Comparison of ENCODE assay signal across 8 mouse cellular contexts in the genomic region with DNA sequence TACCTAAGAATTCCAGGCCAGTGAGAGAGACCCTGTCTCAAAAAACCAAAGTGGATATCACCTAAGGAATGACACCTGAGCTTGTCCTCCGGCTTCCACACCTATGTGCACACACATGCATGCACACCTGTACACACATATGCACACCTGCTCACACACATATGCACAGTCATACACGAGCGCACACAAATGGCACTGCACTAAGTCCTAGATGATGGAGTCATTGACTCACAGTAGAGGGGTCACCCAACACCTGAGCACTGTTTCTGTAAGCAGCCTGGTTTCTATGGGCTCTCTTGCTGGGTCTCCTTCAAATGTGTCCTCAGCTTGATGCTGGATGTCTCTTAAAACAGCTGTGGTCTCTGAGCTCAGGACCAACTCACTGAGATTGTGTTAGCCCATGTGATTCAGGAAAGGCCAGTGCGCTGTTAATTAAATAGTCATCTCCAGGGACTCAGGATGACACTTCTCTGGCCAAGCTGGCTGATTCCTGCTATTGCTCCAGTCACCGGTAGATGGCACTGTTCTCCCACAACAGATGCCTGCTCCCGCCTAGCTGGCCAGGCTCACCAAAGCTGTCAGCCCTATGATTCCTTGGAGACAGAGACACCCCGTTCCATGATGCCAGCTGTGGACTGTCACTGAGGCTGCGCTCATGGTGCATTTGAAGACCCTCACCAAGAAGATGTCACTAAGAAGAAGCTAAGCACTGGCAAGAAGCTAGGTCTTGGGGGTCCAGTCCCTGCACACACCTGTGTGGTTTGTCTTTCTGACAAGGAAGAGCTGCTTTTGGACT.
DNase-seq lines count a peak whose midpoint lies in the region; ATAC-seq and TF ChIP-seq lines count a peak whose summit lies in the region.

No protein-coding gene starts in this region.

- no peak overlapping the region for H3K27ac ChIP-seq in MEL (ENCODE audit: control insufficient read depth, low read depth, low read length)
- H3K27ac ChIP-seq in cerebellum, adult 2 months (ENCODE audit: insufficient read depth, low read length) = no peak overlapping the region
- no peak overlapping the region for H3K27ac ChIP-seq in hindbrain, embryonic 10.5 days
- no peak overlapping the region for H3K27ac ChIP-seq in lung, embryonic 16.5 days (ENCODE audit: low read length)

- no peaks in the 10 kb centered on the region for H3K79me2 ChIP-seq in MEL (ENCODE audit: control insufficient read depth, insufficient read depth, low read length, poor library complexity)

- no peaks in the 10 kb centered on the region for H3K4me1 ChIP-seq in MEL (ENCODE audit: control insufficient read depth in 1 of 2, insufficient read depth in 2 of 2, low read length in 2 of 2)
- no peaks in the 10 kb centered on the region for H3K4me1 ChIP-seq in cerebellum, adult 2 months (ENCODE audit: control insufficient read depth, insufficient read depth, low read length)
- H3K4me1 ChIP-seq in hindbrain, embryonic 10.5 days (replicated peaks) = peaks cover 12% of the 10 kb centered on the region
- H3K4me1 ChIP-seq in lung, embryonic 16.5 days (replicated peaks; ENCODE audit: control insufficient read depth, insufficient read depth, low read length) = no peaks in the 10 kb centered on the region

- 0 out of 4 replicates have a peak, but pooled peaks cover 0 to 1% of the 10 kb centered on the region in 2 experiments for H3K27me3 ChIP-seq in MEL (ENCODE audit: control insufficient read depth in 1 of 2, insufficient read depth in 2 of 2, low read length in 2 of 2)
- no peaks in the 10 kb centered on the region for H3K27me3 ChIP-seq in cerebellum, adult 2 months (ENCODE audit: control insufficient read depth, insufficient read depth, low read length)
- H3K27me3 ChIP-seq in hindbrain, embryonic 10.5 days (ENCODE audit: insufficient read depth, poor library complexity, severe bottlenecking) = no peaks in the 10 kb centered on the region
- no peaks in the 10 kb centered on the region for H3K27me3 ChIP-seq in lung, embryonic 16.5 days (ENCODE audit: control insufficient read depth, insufficient read depth, low read depth, low read length)

- no peak for TF ChIP-seq POLR2A in MEL (IDR thresholded peaks at IDR 0.05; ENCODE audit: control insufficient read depth in 1 of 2, insufficient read depth in 1 of 2, low read depth in 1 of 2, low read length in 2 of 2, poor library complexity in 1 of 2)
- TF ChIP-seq POLR2A in cerebellum, adult 2 months (IDR thresholded peaks at IDR 0.05; ENCODE audit: borderline replicate concordance, insufficient read depth, low read length) = no peak

- TF ChIP-seq EP300 in MEL (IDR thresholded peaks at IDR 0.05; ENCODE audit: low read depth in 1 of 2, low read length in 2 of 2) = 0 out of 4 replicates have a peak, but pooled peaks of 1 of the 2 experiments have one; percentile 13

- peak; percentile 88 for TF ChIP-seq RAD21 in MEL (IDR thresholded peaks at IDR 0.05; ENCODE audit: low read depth, low read length)

- H3K4me3 ChIP-seq in MEL (ENCODE audit: control insufficient read depth in 1 of 2, insufficient read depth in 1 of 2, low read depth in 2 of 2, low read length in 2 of 2) = peak overlapping the region; percentile 48 to 64
- H3K4me3 ChIP-seq in cerebellum, adult 2 months (replicated peaks; ENCODE audit: insufficient read depth, low read depth, low read length) = no peak overlapping the region
- peak overlapping the region; percentile 29 for H3K4me3 ChIP-seq in hindbrain, embryonic 10.5 days
- peak overlapping the region; percentile 4; the same call in 1 of the 2 replicates for H3K4me3 ChIP-seq in lung, embryonic 16.5 days (ENCODE audit: low read length)

- peak; percentile 86 for DNase-seq in MEL (ENCODE audit: low read depth, low spot score)
- peak; percentile 69 to 75 for DNase-seq in cerebellum, adult 2 months
- DNase-seq in forelimb bud, embryonic 11.5 days (ENCODE audit: low read depth, low spot score) = peak; percentile 69
- DNase-seq in hindbrain, embryonic 10.5 days (ENCODE audit: low spot score) = peak; percentile 82
- DNase-seq in layer of hippocampus, adult 9-11 months = peak; percentile 67
- DNase-seq in ovary, postnatal 14 days (ENCODE audit: low spot score) = peak; percentile 68
- peak; percentile 17 to 59 for DNase-seq in thymus, postnatal 10 days (ENCODE audit: low spot score in 2 of 2)

- 23% methylated on average over 8 of the region's 8 CpGs for WGBS in cerebellum, adult 2 months
- 24% methylated on average over 8 of the region's 8 CpGs for WGBS in hindbrain, embryonic 10.5 days
- WGBS in lung, embryonic 16.5 days = 25% methylated on average over 8 of the region's 8 CpGs

- peak; percentile 83 to 98 (median 94) for TF ChIP-seq CTCF in MEL (IDR thresholded peaks at IDR 0.05 in 2 of 3, conservative IDR thresholded peaks at IDR 0.05 in 1 of 3; ENCODE audit: control insufficient read depth in 1 of 3, insufficient read depth in 1 of 3, low read depth in 2 of 3, low read length in 3 of 3, poor library complexity in 1 of 3, severe bottlenecking in 1 of 3)
- TF ChIP-seq CTCF in cerebellum, adult 2 months (IDR thresholded peaks at IDR 0.05; ENCODE audit: borderline replicate concordance, insufficient read depth, low read depth, low read length) = peak; percentile 97

- H3K9ac ChIP-seq in MEL (ENCODE audit: control insufficient read depth, low read depth, low read length, poor library complexity, severe bottlenecking) = peak overlapping the region; percentile 49
- H3K9ac ChIP-seq in lung, embryonic 16.5 days (ENCODE audit: low read length) = peak overlapping the region; percentile 19; the same call in 1 of the 2 replicates

- ATAC-seq in lung, embryonic 16.5 days (ENCODE audit: low read depth) = peak; percentile 75

- H3K36me3 ChIP-seq in MEL (ENCODE audit: control insufficient read depth in 1 of 2, insufficient read depth in 2 of 2, low read length in 2 of 2) = no peaks in the 10 kb centered on the region
- H3K36me3 ChIP-seq in hindbrain, embryonic 10.5 days = no peaks in the 10 kb centered on the region
- H3K36me3 ChIP-seq in lung, embryonic 16.5 days (ENCODE audit: control insufficient read depth, insufficient read depth, low read length) = no peaks in the 10 kb centered on the region

- peak overlapping the region; percentile 48 for H3K4me2 ChIP-seq in lung, embryonic 16.5 days (ENCODE audit: low read depth, low read length)

- H3K9me3 ChIP-seq in MEL (replicated peaks; ENCODE audit: insufficient read depth, low read length) = no peaks in the 10 kb centered on the region
- H3K9me3 ChIP-seq in hindbrain, embryonic 10.5 days = no peaks in the 10 kb centered on the region
- no peaks in the 10 kb centered on the region for H3K9me3 ChIP-seq in lung, embryonic 16.5 days (ENCODE audit: control insufficient read depth, low read length)

TF ChIP-seq in MEL, 35 proteins besides CTCF, POLR2A, EP300 and RAD21:
- TF ChIP-seq ZC3H11A (IDR thresholded peaks at IDR 0.05; ENCODE audit: low read depth, low read length) = peak; percentile 51
- TF ChIP-seq TBP (IDR thresholded peaks at IDR 0.05; ENCODE audit: low read depth, low read length) = no peak
- peak; percentile 74 for TF ChIP-seq SMC3 (IDR thresholded peaks at IDR 0.05; ENCODE audit: low read depth, low read length)
